Mouse (Mus musculus): Measurements from ENCODE around the gene Gimap4.

GRCm38 (mm10) chr6:48684319-48684718 is at the start of gene Gimap4:
- TF ChIP-seq HCFC1 (IDR thresholded peaks at IDR 0.05; ENCODE audit: borderline replicate concordance, insufficient read depth, low read length) (no peak), ZC3H11A (IDR thresholded peaks at IDR 0.05; ENCODE audit: borderline replicate concordance, low read depth, low read length) (no peak)

Measured in ES-E14 (cell line).